Mouse (Mus musculus): Measurements from ENCODE around the gene Ehd2. TPM values are rescaled to one million over a fixed set of nuclear protein-coding genes. Genes with fewer than 3 reads are reported as not detected.
A peak's percentile ranks its signal among the peaks of the same experiment; 100 is the strongest.

The Ehd2 gene
- polyA plus RNA-seq, 1 experiment = 30.2 TPM

GRCm38 (mm10) chr7:16010649-16011048, 43.3 kb upstream of the Ehd2 start:
- Histone ChIP-seq H3K27ac (ENCODE audit: insufficient read depth, low read depth, low read length) (no peak overlapping the region), H3K4me1 (ENCODE audit: control insufficient read depth, insufficient read depth, low read length) (peaks cover 34% of the 10 kb centered on the region), H3K4me3 (ENCODE audit: insufficient read depth, low read depth, low read length) (no peak overlapping the region), H3K36me3 (ENCODE audit: control insufficient read depth, insufficient read depth, low read length) (no peaks in the 10 kb centered on the region), H3K27me3 (replicated peaks; ENCODE audit: control insufficient read depth, insufficient read depth, low read length) (no peaks in the 10 kb centered on the region)
- TF ChIP-seq CTCF (conservative IDR thresholded peaks at IDR 0.05; ENCODE audit: insufficient read depth, insufficient read length, low read depth, low read length) = no peak
- TF ChIP-seq POLR2A (IDR thresholded peaks at IDR 0.05; ENCODE audit: low read depth, low read length) = no peak
- WGBS = 73% methylated on average over 5 of the region's 5 CpGs
- no peak for DNase-seq

- 82% methylated on average over 7 of the region's 7 CpGs for WGBS
- TF ChIP-seq CTCF (conservative IDR thresholded peaks at IDR 0.05; ENCODE audit: insufficient read depth, insufficient read length, low read depth, low read length) (no peak), POLR2A (IDR thresholded peaks at IDR 0.05; ENCODE audit: low read depth, low read length) (no peak)
- no peak overlapping the region for H3K27ac ChIP-seq (ENCODE audit: insufficient read depth, low read depth, low read length)
- H3K4me3 ChIP-seq (ENCODE audit: insufficient read depth, low read depth, low read length) = no peak overlapping the region
- DNase-seq = no peak
- H3K36me3 ChIP-seq (ENCODE audit: control insufficient read depth, insufficient read depth, low read length) = no peaks in the 10 kb centered on the region
- no peaks in the 10 kb centered on the region for H3K27me3 ChIP-seq (replicated peaks; ENCODE audit: control insufficient read depth, insufficient read depth, low read length)
- H3K4me1 ChIP-seq (ENCODE audit: control insufficient read depth, insufficient read depth, low read length) = peaks cover 24% of the 10 kb centered on the region
Measured at GRCm38 (mm10) chr7:16009636-16010035, 42.3 kb upstream of the Ehd2 start.

GRCm38 (mm10) chr7:16005020-16005419, 37.7 kb upstream of the Ehd2 start:
- Histone ChIP-seq H3K4me3 (ENCODE audit: insufficient read depth, low read depth, low read length) (no peak overlapping the region), H3K36me3 (ENCODE audit: control insufficient read depth, insufficient read depth, low read length) (no peaks in the 10 kb centered on the region), H3K4me1 (ENCODE audit: control insufficient read depth, insufficient read depth, low read length) (peaks cover 4% of the 10 kb centered on the region; the same call in 1 of the 2 replicates), H3K27ac (ENCODE audit: insufficient read depth, low read depth, low read length) (no peak overlapping the region), H3K27me3 (replicated peaks; ENCODE audit: control insufficient read depth, insufficient read depth, low read length) (no peaks in the 10 kb centered on the region)
- TF ChIP-seq POLR2A (IDR thresholded peaks at IDR 0.05; ENCODE audit: low read depth, low read length) = no peak
- TF ChIP-seq CTCF (conservative IDR thresholded peaks at IDR 0.05; ENCODE audit: insufficient read depth, insufficient read length, low read depth, low read length) = no peak
- 68% methylated on average over 3 of the region's 3 CpGs for WGBS
- DNase-seq = no peak

DNA sequence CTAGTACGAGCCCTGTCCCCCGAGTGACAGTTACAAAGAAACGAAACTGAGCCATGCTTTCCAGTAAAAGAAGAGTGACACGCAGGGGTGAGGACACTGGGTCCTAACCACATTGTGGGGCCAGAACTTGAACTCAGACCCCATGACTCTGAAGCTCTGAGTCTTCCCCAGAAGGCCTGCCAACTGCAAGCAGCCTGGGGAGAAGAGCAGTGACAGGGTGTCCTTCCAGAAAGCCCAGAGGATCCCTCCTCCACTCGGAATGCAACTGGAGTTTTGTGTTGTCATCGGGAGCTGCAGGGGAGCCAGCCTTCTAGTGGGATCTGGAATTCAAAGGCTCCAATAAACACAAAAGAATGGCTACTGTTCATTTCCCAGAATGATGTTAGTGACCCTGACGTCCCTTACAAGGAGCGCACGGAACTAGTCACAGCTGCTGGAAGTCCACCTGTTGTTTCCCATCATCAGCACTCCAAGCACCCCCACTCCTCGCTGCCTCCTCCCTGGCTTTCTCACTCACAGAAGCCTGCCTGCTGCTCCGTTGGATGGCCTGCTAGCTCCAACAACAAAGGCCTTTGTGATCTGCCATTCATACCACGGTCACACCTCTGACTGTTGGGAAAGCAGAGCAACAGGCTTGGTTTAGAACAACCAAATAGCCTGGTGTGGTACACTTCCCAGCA, 37.0 kb upstream of the Ehd2 start:
- peaks cover 4% of the 10 kb centered on the region; the same call in 1 of the 2 replicates for H3K4me1 ChIP-seq (ENCODE audit: control insufficient read depth, insufficient read depth, low read length)
- no peaks in the 10 kb centered on the region for H3K27me3 ChIP-seq (replicated peaks; ENCODE audit: control insufficient read depth, insufficient read depth, low read length)
- TF ChIP-seq CTCF (conservative IDR thresholded peaks at IDR 0.05; ENCODE audit: insufficient read depth, insufficient read length, low read depth, low read length) (no peak), POLR2A (IDR thresholded peaks at IDR 0.05; ENCODE audit: low read depth, low read length) (no peak)
- 61% methylated on average over 12 of the region's 12 CpGs for WGBS
- H3K4me3 ChIP-seq (ENCODE audit: insufficient read depth, low read depth, low read length) = no peak overlapping the region
- no peak overlapping the region for H3K27ac ChIP-seq (ENCODE audit: insufficient read depth, low read depth, low read length)
- no peaks in the 10 kb centered on the region for H3K36me3 ChIP-seq (ENCODE audit: control insufficient read depth, insufficient read depth, low read length)
- DNase-seq = no peak

DNA sequence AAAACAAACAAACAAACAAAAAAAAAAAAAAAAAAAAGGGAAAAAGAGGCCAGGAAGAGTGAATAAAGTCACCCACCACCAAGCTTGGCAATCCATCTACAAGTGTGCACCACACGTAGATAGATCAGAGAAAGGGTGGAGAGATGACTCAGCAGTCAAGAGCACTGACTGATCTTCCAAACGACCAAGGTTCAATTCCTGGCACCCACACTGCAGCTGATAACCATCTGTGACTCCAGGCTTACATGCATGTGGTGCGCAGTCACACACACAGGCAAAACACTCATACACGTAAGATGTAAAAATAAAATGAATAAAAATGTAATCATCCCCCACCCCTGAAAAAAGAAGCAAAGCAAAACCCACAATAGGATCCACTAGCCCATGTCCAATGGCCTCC, 35.7 kb upstream of the Ehd2 start:
- 56% methylated on average over 4 of the region's 4 CpGs for WGBS
- H3K27me3 ChIP-seq (replicated peaks; ENCODE audit: control insufficient read depth, insufficient read depth, low read length) = no peaks in the 10 kb centered on the region
- no peak overlapping the region for H3K4me3 ChIP-seq (ENCODE audit: insufficient read depth, low read depth, low read length)
- peaks cover 4% of the 10 kb centered on the region; the same call in 1 of the 2 replicates for H3K4me1 ChIP-seq (ENCODE audit: control insufficient read depth, insufficient read depth, low read length)
- no peak for TF ChIP-seq POLR2A (IDR thresholded peaks at IDR 0.05; ENCODE audit: low read depth, low read length)
- TF ChIP-seq CTCF (conservative IDR thresholded peaks at IDR 0.05; ENCODE audit: insufficient read depth, insufficient read length, low read depth, low read length) = no peak
- H3K36me3 ChIP-seq (ENCODE audit: control insufficient read depth, insufficient read depth, low read length) = no peaks in the 10 kb centered on the region
- no peak for DNase-seq
- H3K27ac ChIP-seq (ENCODE audit: insufficient read depth, low read depth, low read length) = no peak overlapping the region

- peak; percentile 46 for DNase-seq
- Histone ChIP-seq H3K4me3 (ENCODE audit: insufficient read depth, low read depth, low read length) (no peak overlapping the region), H3K36me3 (ENCODE audit: control insufficient read depth, insufficient read depth, low read length) (no peaks in the 10 kb centered on the region), H3K4me1 (ENCODE audit: control insufficient read depth, insufficient read depth, low read length) (peaks cover 4% of the 10 kb centered on the region; the same call in 1 of the 2 replicates), H3K27ac (ENCODE audit: insufficient read depth, low read depth, low read length) (no peak overlapping the region), H3K27me3 (replicated peaks; ENCODE audit: control insufficient read depth, insufficient read depth, low read length) (no peaks in the 10 kb centered on the region)
- TF ChIP-seq CTCF (conservative IDR thresholded peaks at IDR 0.05; ENCODE audit: insufficient read depth, insufficient read length, low read depth, low read length) (no peak), POLR2A (IDR thresholded peaks at IDR 0.05; ENCODE audit: low read depth, low read length) (no peak)
- WGBS = 71% methylated on average over 5 of the region's 5 CpGs
Measured at GRCm38 (mm10) chr7:16002171-16002570, 34.8 kb upstream of the Ehd2 start.

- WGBS = 82% methylated on average over 1 of the region's 1 CpGs
- TF ChIP-seq POLR2A (IDR thresholded peaks at IDR 0.05; ENCODE audit: low read depth, low read length) = no peak
- no peak for TF ChIP-seq CTCF (conservative IDR thresholded peaks at IDR 0.05; ENCODE audit: insufficient read depth, insufficient read length, low read depth, low read length)
- no peak for DNase-seq
Measured at GRCm38 (mm10) chr7:16001691-16002090, 34.3 kb upstream of the Ehd2 start.

More at GRCm38 (mm10) chr7:16001691-16002090, 34.3 kb upstream of the Ehd2 start:
- H3K4me1 ChIP-seq (ENCODE audit: control insufficient read depth, insufficient read depth, low read length) = peaks cover 4% of the 10 kb centered on the region; the same call in 1 of the 2 replicates
- no peak overlapping the region for H3K27ac ChIP-seq (ENCODE audit: insufficient read depth, low read depth, low read length)
- H3K27me3 ChIP-seq (replicated peaks; ENCODE audit: control insufficient read depth, insufficient read depth, low read length) = no peaks in the 10 kb centered on the region
- no peak overlapping the region for H3K4me3 ChIP-seq (ENCODE audit: insufficient read depth, low read depth, low read length)
- H3K36me3 ChIP-seq (ENCODE audit: control insufficient read depth, insufficient read depth, low read length) = no peaks in the 10 kb centered on the region
